Mouse (Mus musculus) thymus, adult 2 months (tissue): Measurements from ENCODE around the gene Dnah2. TPM values are rescaled to one million over a fixed set of nuclear protein-coding genes. Genes with fewer than 3 reads are reported as not detected.

Experiments used
- DNase-seq: peaks from one replicate; pipeline ENCODE4 v3.0.0; 2021
- H3K27ac ChIP-seq: fragments of 200-500 bp; 2 replicates; pipeline ENCODE4 v1.5.1; 2012; ENCODE audit warnings: low read length, control low read depth; ENCODE audit not compliant: control insufficient read depth, insufficient read depth
- H3K27me3 ChIP-seq: fragments of 200-500 bp; 2 replicates; pipeline ENCODE4 v1.6.1; 2012; ENCODE audit warnings: mild to moderate bottlenecking, low read length, moderate library complexity, mixed read lengths; ENCODE audit not compliant: control insufficient read depth, insufficient read depth
- H3K36me3 ChIP-seq: fragments of 200-500 bp; 2 replicates; pipeline ENCODE4 v1.6.1; 2012; ENCODE audit warnings: mild to moderate bottlenecking, low read length, moderate library complexity; ENCODE audit not compliant: control insufficient read depth, insufficient read depth
- H3K4me1 ChIP-seq: fragments of 200-500 bp; replicated peaks from 2 replicates; pipeline ENCODE4 v1.6.1; 2012; ENCODE audit warnings: low read length; ENCODE audit not compliant: control insufficient read depth, insufficient read depth
- H3K4me3 ChIP-seq: fragments of 200-500 bp; 2 replicates; pipeline ENCODE4 v1.5.1; 2012; ENCODE audit warnings: mild to moderate bottlenecking, low read length, control low read depth, moderate library complexity; ENCODE audit not compliant: control insufficient read depth, insufficient read depth
- CTCF ChIP-seq: fragments of 200-500 bp; IDR thresholded peaks from 2 replicates; pipeline ENCODE4 v1.5.1; 2012; ENCODE audit warnings: mild to moderate bottlenecking, control low read depth, low read length, moderate library complexity, borderline replicate concordance; ENCODE audit not compliant: control insufficient read depth, poor library complexity, insufficient read depth; ENCODE audit errors: extremely low read depth
- POLR2A ChIP-seq: fragments of 200-500 bp; IDR thresholded peaks from 2 replicates; pipeline ENCODE4 v1.6.1; 2012; ENCODE audit warnings: mild to moderate bottlenecking, low read length, control low read depth, moderate library complexity; ENCODE audit not compliant: control insufficient read depth, poor library complexity, insufficient read depth; ENCODE audit errors: extremely low read depth
- WGBS: fragments of 180-500 bp; shearing (Covaris S2); methylation state at CpG from one replicate; pipeline ENCODE4 v1.1.7; 2018; 5-methylcytosine and 5-hydroxymethylcytosine counted together
- polyA plus RNA-seq: library from polyadenylated mRNA; depleted of rRNA; stranded (reverse); fragments of >200 nt; gene quantifications from 2 replicates; pipeline ENCODE4 v1.2.3, GENCODE M21; 2012

The Dnah2 gene
- polyA plus RNA-seq, 1 experiment, result 0.39 TPM

DNA sequence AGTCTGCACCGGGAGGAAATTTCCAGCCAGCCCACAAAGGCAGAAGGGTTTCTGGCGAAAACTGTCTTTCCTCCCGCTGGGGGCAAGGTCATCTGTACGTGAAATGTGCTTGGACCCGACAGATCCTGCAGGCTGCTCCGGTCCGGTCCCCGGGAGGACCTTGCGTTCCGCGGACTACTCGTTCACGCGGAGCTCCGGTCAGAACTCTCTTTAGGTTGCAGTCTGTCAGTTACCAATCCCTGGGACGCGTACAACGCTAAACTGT is 138.9 kb downstream of the Dnah2 start:
- peak overlapping the region; percentile 98 for H3K27ac ChIP-seq
- WGBS, result under 1% methylated on average over 18 of the region's 18 CpGs
- no peaks in the 10 kb centered on the region for H3K27me3 ChIP-seq
- TF ChIP-seq POLR2A (no peak), CTCF (no peak)
- DNase-seq, result no peak
- peak overlapping the region; percentile 90 for H3K4me3 ChIP-seq
- H3K4me1 ChIP-seq, result peaks cover 41% of the 10 kb centered on the region
- H3K36me3 ChIP-seq, result peaks cover 29% of the 10 kb centered on the region

GRCm38 (mm10) chr11:69409378-69410044 is 139.4 kb downstream of the Dnah2 start:
- H3K36me3 ChIP-seq, result peaks cover 34% of the 10 kb centered on the region
- H3K27ac ChIP-seq, result peak overlapping the region; percentile 98
- TF ChIP-seq POLR2A (peak; percentile 76), CTCF (0 out of 2 replicates have a peak, but pooled peaks have one; percentile 25)
- DNase-seq, result peak; percentile 92
- peak overlapping the region; percentile 90 for H3K4me3 ChIP-seq
- H3K27me3 ChIP-seq, result no peaks in the 10 kb centered on the region
- H3K4me1 ChIP-seq, result peaks cover 37% of the 10 kb centered on the region
- WGBS, result under 1% methylated on average over 45 of the region's 46 CpGs

- WGBS, result under 1% methylated on average over 33 of the region's 33 CpGs
- Histone ChIP-seq H3K4me1 (peaks cover 30% of the 10 kb centered on the region), H3K4me3 (peak overlapping the region; percentile 90), H3K27ac (peak overlapping the region; percentile 62), H3K27me3 (no peaks in the 10 kb centered on the region), H3K36me3 (peaks cover 41% of the 10 kb centered on the region)
- peak; percentile 75 for DNase-seq
- no peak for TF ChIP-seq POLR2A
- TF ChIP-seq CTCF, result peak; percentile 6; the same call in 1 of the 2 replicates
Measured at GRCm38 (mm10) chr11:69408541-69409377, 140.2 kb downstream of the Dnah2 start.

- TF ChIP-seq POLR2A (no peak), CTCF (no peak)
- no peak for DNase-seq
- no peaks in the 10 kb centered on the region for H3K27me3 ChIP-seq
- no peak overlapping the region for H3K27ac ChIP-seq
- H3K4me3 ChIP-seq, result no peak overlapping the region
- H3K4me1 ChIP-seq, result peaks cover 19% of the 10 kb centered on the region
- peaks cover 49% of the 10 kb centered on the region for H3K36me3 ChIP-seq
- WGBS, result 89% methylated on average over 4 of the region's 4 CpGs
Measured at GRCm38 (mm10) chr11:69407724-69408004, 141.2 kb downstream of the Dnah2 start.

GRCm38 (mm10) chr11:69406867-69407723 is 141.8 kb downstream of the Dnah2 start:
- Histone ChIP-seq H3K36me3 (peaks cover 51% of the 10 kb centered on the region), H3K4me3 (no peak overlapping the region), H3K27me3 (no peaks in the 10 kb centered on the region), H3K4me1 (peaks cover 14% of the 10 kb centered on the region), H3K27ac (no peak overlapping the region)
- no peak for DNase-seq
- WGBS, result 97% methylated on average over 16 of the region's 16 CpGs
- TF ChIP-seq POLR2A (no peak), CTCF (no peak)

DNA sequence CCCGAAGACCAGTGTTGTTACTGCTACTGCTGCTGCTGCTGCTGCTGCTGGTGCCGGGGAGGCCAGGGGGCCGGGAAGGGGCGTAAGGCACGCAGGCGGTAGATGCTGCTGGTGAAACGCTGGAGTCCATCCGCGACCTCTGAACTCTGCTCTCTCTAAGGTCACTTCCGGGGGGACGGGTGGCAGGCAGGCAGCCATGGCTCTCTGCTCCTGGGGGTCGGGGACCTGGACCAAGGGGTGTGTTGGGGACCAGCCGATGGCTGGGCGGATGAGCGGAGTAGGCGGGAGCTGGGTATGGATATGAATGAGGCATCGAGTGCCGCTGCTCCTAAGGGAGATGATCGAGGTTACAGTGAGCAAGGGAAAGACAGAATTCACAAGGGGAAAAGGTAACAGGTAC is 142.6 kb downstream of the Dnah2 start:
- DNase-seq, result no peak
- 98% methylated on average over 19 of the region's 19 CpGs for WGBS
- no peak overlapping the region for H3K27ac ChIP-seq
- H3K4me3 ChIP-seq, result no peak overlapping the region
- TF ChIP-seq CTCF (no peak), POLR2A (no peak)
- no peaks in the 10 kb centered on the region for H3K27me3 ChIP-seq
- peaks cover 55% of the 10 kb centered on the region for H3K36me3 ChIP-seq
- H3K4me1 ChIP-seq, result peaks cover 16% of the 10 kb centered on the region
